Mouse (Mus musculus): Measurements from ENCODE around the gene Ubr2. TPM values are rescaled to one million over a fixed set of nuclear protein-coding genes. Genes with fewer than 3 reads are reported as not detected.

The Ubr2 gene
- polyA plus RNA-seq, 1 experiment = 18.1 TPM

DNA sequence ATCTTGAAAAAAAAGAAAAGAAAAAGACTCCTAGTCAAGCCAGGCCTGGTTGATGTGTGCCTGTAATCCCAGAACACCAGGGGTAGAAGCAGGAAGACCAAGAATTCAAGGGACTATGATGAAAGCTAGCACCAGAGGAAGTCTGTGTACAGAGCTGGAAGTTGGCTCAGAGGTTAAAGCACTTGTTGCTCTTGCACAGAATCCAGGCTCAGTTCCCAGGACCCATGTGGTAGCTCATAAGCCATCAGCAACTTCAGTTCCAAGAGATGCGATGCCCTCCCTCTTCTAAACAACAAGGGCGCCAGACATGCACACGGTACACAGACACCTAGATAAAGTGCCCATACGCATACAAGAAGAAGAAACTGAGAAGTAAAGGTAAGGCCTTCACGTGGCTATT lies 8.0 kb downstream of the Ubr2 start:
- Histone ChIP-seq H3ac (ENCODE audit: control insufficient read depth, insufficient read length, low read depth) (no peak overlapping the region), H3K27me3 (ENCODE audit: control insufficient read depth, insufficient read depth, insufficient read length) (no peaks in the 10 kb centered on the region), H3K4me3 (ENCODE audit: insufficient read depth, poor library complexity, severe bottlenecking) (no peak overlapping the region), H3K79me2 (ENCODE audit: control insufficient read depth, insufficient read depth) (peaks cover 94% of the 10 kb centered on the region), H3K36me3 (ENCODE audit: control insufficient read depth, insufficient read depth) (peaks cover 57% of the 10 kb centered on the region), H3K79me3 (ENCODE audit: low read depth) (peaks cover 73% of the 10 kb centered on the region)
- TF ChIP-seq MAX (IDR thresholded peaks at IDR 0.05) = no peak
- no peak for TF ChIP-seq MYOG (IDR thresholded peaks at IDR 0.05; ENCODE audit: control insufficient read depth, extremely low read depth, insufficient read length)
- TF ChIP-seq USF1 (IDR thresholded peaks at IDR 0.05; ENCODE audit: low read depth) = no peak
- TF ChIP-seq FOSL1 (IDR thresholded peaks at IDR 0.05; ENCODE audit: insufficient read depth, low read length, poor library complexity, severe bottlenecking) = no peak
- no peak for TF ChIP-seq MYOD1 (IDR thresholded peaks at IDR 0.05; ENCODE audit: control insufficient read depth, insufficient read length, low read depth)
- TF ChIP-seq CTCF (IDR thresholded peaks at IDR 0.05; ENCODE audit: control insufficient read depth, insufficient read depth, insufficient read length) = no peak
- TF ChIP-seq CEBPB (IDR thresholded peaks at IDR 0.05; ENCODE audit: low read depth) = no peak

DNA sequence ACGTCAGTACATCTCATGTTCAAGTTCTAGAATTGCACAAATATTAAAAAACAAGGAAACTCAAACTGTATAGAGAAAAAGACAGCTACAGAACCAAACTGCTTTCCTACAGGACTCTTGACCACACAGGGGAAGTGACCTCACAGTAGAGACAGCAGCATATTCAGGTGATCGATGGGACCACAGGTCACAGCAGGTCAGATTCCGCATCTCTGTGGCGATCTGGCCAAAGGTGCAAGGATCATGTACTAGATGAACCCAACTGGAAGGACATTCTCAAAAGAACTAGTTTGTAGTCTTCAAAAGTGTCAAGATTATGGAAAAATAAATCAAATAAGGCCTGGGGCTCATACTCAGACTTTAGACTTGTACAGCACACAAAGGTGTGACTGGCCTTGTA lies 11.5 kb downstream of the Ubr2 start:
- peaks cover 47% of the 10 kb centered on the region for H3K36me3 ChIP-seq (ENCODE audit: control insufficient read depth, insufficient read depth)

DNA sequence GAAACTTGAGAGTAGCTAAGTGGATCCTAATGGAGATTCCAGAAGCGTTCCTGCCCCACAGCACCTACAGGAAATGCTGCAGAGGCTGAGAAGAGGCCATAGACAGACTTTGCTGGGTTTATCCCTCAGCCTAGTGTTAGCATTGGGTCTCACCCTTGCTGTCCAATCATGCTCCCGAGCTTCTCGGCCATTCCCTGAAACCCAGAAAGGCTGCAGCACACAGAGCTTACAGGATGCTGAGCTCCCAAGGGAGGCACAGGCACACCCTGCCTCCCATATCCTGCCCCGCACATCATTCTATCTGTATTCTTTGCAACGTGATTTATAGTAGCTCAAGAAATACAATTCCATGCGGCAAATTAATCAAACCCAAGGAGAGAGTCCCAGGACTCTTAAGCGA lies 13.9 kb downstream of the Ubr2 start:
- TF ChIP-seq MYOD1 (IDR thresholded peaks at IDR 0.05; ENCODE audit: control insufficient read depth, insufficient read length, low read depth) = no peak
- peaks cover 38% of the 10 kb centered on the region for H3K79me3 ChIP-seq (ENCODE audit: low read depth)
- no peaks in the 10 kb centered on the region for H3K27me3 ChIP-seq (ENCODE audit: control insufficient read depth, insufficient read depth, insufficient read length)
- no peak overlapping the region for H3K4me3 ChIP-seq (ENCODE audit: insufficient read depth, poor library complexity, severe bottlenecking)
- H3K79me2 ChIP-seq (ENCODE audit: control insufficient read depth, insufficient read depth) = peaks cover 94% of the 10 kb centered on the region
- peaks cover 64% of the 10 kb centered on the region for H3K36me3 ChIP-seq (ENCODE audit: control insufficient read depth, insufficient read depth)
- no peak overlapping the region for H3ac ChIP-seq (ENCODE audit: control insufficient read depth, insufficient read length, low read depth)

More for the DNA sequence above, 11.5 kb downstream of the Ubr2 start:
- Histone ChIP-seq H3K79me2 (ENCODE audit: control insufficient read depth, insufficient read depth) (peaks cover 94% of the 10 kb centered on the region), H3K79me3 (ENCODE audit: low read depth) (peaks cover 48% of the 10 kb centered on the region), H3K27me3 (ENCODE audit: control insufficient read depth, insufficient read depth, insufficient read length) (no peaks in the 10 kb centered on the region), H3ac (ENCODE audit: control insufficient read depth, insufficient read length, low read depth) (no peak overlapping the region), H3K4me3 (ENCODE audit: insufficient read depth, poor library complexity, severe bottlenecking) (no peak overlapping the region)
- TF ChIP-seq MYOG (IDR thresholded peaks at IDR 0.05; ENCODE audit: control insufficient read depth, extremely low read depth, insufficient read length) (no peak), FOSL1 (IDR thresholded peaks at IDR 0.05; ENCODE audit: insufficient read depth, low read length, poor library complexity, severe bottlenecking) (no peak), CEBPB (IDR thresholded peaks at IDR 0.05; ENCODE audit: low read depth) (no peak), CTCF (IDR thresholded peaks at IDR 0.05; ENCODE audit: control insufficient read depth, insufficient read depth, insufficient read length) (no peak), MAX (IDR thresholded peaks at IDR 0.05) (no peak), USF1 (IDR thresholded peaks at IDR 0.05; ENCODE audit: low read depth) (no peak), MYOD1 (IDR thresholded peaks at IDR 0.05; ENCODE audit: control insufficient read depth, insufficient read length, low read depth) (no peak)

DNA sequence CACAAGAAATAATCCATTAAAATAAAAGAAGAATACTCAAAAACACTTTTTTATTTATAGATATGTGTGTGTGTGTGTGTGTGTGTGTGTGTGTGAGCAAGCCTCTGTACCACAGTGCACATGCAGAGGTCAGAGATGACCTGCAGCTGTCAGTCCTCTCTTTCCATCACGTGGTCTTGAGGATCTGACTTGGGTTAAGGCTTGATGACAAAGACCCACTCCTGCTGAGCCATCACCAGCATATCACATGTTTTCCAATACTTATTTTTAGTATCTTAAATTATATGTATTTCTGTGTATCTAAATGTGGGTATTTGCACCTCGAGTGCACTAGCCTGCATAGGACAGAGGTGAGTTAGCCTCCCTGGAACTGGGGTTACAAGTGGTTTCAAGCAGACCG lies 14.7 kb downstream of the Ubr2 start:
- no peak overlapping the region for H3ac ChIP-seq (ENCODE audit: control insufficient read depth, insufficient read length, low read depth)
- peaks cover 64% of the 10 kb centered on the region for H3K36me3 ChIP-seq (ENCODE audit: control insufficient read depth, insufficient read depth)
- peaks cover 87% of the 10 kb centered on the region for H3K79me2 ChIP-seq (ENCODE audit: control insufficient read depth, insufficient read depth)
- peaks cover 33% of the 10 kb centered on the region for H3K79me3 ChIP-seq (ENCODE audit: low read depth)
- H3K27me3 ChIP-seq (ENCODE audit: control insufficient read depth, insufficient read depth, insufficient read length) = no peaks in the 10 kb centered on the region
- TF ChIP-seq CTCF (IDR thresholded peaks at IDR 0.05; ENCODE audit: control insufficient read depth, insufficient read depth, insufficient read length) = no peak
- peak; percentile 12 for TF ChIP-seq USF1 (IDR thresholded peaks at IDR 0.05; ENCODE audit: low read depth)
- no peak overlapping the region for H3K4me3 ChIP-seq (ENCODE audit: insufficient read depth, poor library complexity, severe bottlenecking)

DNA sequence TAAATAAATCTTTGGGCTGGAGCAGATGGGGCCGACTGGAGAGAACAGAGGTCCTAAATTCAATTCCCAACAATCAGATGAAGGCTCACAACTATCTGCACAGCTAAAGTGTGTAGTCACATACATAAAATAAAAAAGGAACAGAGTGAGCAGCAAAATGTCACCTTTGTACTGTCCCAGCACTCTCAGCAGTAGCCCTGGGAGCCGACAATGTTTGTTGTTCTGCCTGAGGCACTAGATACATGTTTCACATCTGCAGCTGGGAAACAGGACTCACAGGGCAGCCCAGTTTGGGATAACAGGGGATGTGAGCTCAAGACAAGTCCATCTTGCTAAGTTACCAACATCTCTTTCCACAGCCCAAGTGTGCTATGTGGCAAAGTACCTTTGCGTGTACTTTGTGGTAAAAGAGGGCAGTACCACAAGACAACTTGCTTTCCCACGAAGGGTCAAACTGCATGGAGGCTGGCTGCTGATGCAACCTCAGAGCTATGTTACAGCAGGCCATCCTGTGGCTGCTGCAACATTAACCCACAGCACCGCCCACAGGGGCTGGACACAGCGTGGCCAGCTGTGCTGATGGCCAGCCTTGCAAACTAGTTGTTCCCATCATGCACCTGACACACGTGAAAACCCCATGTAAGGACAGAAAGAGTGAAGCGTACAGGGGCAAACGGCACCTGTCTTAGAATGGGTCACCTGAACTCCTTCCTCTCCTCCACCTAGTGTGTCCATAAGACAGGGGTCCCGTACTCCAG lies 15.5 kb downstream of the Ubr2 start:
- H3K4me3 ChIP-seq (ENCODE audit: insufficient read depth, poor library complexity, severe bottlenecking) = no peak overlapping the region
- H3K36me3 ChIP-seq (ENCODE audit: control insufficient read depth, insufficient read depth) = peaks cover 64% of the 10 kb centered on the region
- no peaks in the 10 kb centered on the region for H3K27me3 ChIP-seq (ENCODE audit: control insufficient read depth, insufficient read depth, insufficient read length)
- H3ac ChIP-seq (ENCODE audit: control insufficient read depth, insufficient read length, low read depth) = peak overlapping the region; percentile 38
- H3K79me2 ChIP-seq (ENCODE audit: control insufficient read depth, insufficient read depth) = peaks cover 80% of the 10 kb centered on the region
- H3K79me3 ChIP-seq (ENCODE audit: low read depth) = peaks cover 33% of the 10 kb centered on the region
- TF ChIP-seq MAX (IDR thresholded peaks at IDR 0.05) (peak; percentile 92), CEBPB (IDR thresholded peaks at IDR 0.05; ENCODE audit: low read depth) (peak; percentile 83), CTCF (IDR thresholded peaks at IDR 0.05; ENCODE audit: control insufficient read depth, insufficient read depth, insufficient read length) (no peak), MYOG (IDR thresholded peaks at IDR 0.05; ENCODE audit: control insufficient read depth, extremely low read depth, insufficient read length) (no peak), USF1 (IDR thresholded peaks at IDR 0.05; ENCODE audit: low read depth) (no peak), FOSL1 (IDR thresholded peaks at IDR 0.05; ENCODE audit: insufficient read depth, low read length, poor library complexity, severe bottlenecking) (no peak), MYOD1 (IDR thresholded peaks at IDR 0.05; ENCODE audit: control insufficient read depth, insufficient read length, low read depth) (peak; percentile 50)

DNA sequence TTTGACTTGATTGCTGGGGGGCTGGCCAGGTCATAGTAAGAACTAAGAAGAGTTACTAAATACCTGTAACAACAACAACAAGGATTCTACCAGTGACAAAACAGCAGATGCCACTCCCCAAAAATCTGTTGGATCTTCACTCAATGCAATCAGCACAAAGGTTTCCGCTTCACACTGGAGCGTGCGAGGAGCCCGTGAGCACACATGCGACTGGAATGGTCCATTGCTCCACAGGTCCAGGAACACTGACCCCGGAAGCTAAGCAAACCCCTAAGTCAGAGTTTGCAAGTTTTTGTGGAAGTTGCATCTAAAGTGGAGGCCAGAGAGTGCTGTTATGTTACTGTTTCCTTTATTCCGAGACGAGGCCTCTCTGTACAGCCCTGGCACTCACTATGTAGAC lies 16.7 kb downstream of the Ubr2 start:
- Histone ChIP-seq H3K27me3 (ENCODE audit: control insufficient read depth, insufficient read depth, insufficient read length) (no peaks in the 10 kb centered on the region), H3K79me2 (ENCODE audit: control insufficient read depth, insufficient read depth) (peaks cover 72% of the 10 kb centered on the region), H3K36me3 (ENCODE audit: control insufficient read depth, insufficient read depth) (peaks cover 63% of the 10 kb centered on the region), H3ac (ENCODE audit: control insufficient read depth, insufficient read length, low read depth) (no peak overlapping the region), H3K79me3 (ENCODE audit: low read depth) (peaks cover 30% of the 10 kb centered on the region), H3K4me3 (ENCODE audit: insufficient read depth, poor library complexity, severe bottlenecking) (no peak overlapping the region)
- TF ChIP-seq CTCF (IDR thresholded peaks at IDR 0.05; ENCODE audit: control insufficient read depth, insufficient read depth, insufficient read length) = no peak
- no peak for TF ChIP-seq FOSL1 (IDR thresholded peaks at IDR 0.05; ENCODE audit: insufficient read depth, low read length, poor library complexity, severe bottlenecking)
- no peak for TF ChIP-seq MYOD1 (IDR thresholded peaks at IDR 0.05; ENCODE audit: control insufficient read depth, insufficient read length, low read depth)
- TF ChIP-seq MAX (IDR thresholded peaks at IDR 0.05) = no peak
- no peak for TF ChIP-seq CEBPB (IDR thresholded peaks at IDR 0.05; ENCODE audit: low read depth)
- no peak for TF ChIP-seq MYOG (IDR thresholded peaks at IDR 0.05; ENCODE audit: control insufficient read depth, extremely low read depth, insufficient read length)
- TF ChIP-seq USF1 (IDR thresholded peaks at IDR 0.05; ENCODE audit: low read depth) = no peak
